Mouse (Mus musculus) CH12.LX (cell line): Measurements from ENCODE around the gene Nup153. TPM values are rescaled to one million over a fixed set of nuclear protein-coding genes. Genes with fewer than 3 reads are reported as not detected.

Source experiments
- DNase-seq: peaks from one replicate; pipeline ENCODE4 v3.0.0-alpha.2; 2013; ENCODE audit errors: extremely low read depth
- H3K27ac ChIP-seq: 2 replicates; pipeline ENCODE4 v1.5.1; 2012; ENCODE audit warnings: low read depth, mild to moderate bottlenecking, control low read depth, moderate library complexity; ENCODE audit not compliant: insufficient read depth
- H3K27me3 ChIP-seq: replicated peaks from 2 replicates; pipeline ENCODE3; 2012; ENCODE audit warnings: inconsistent platforms
- H3K36me3 ChIP-seq, 2 experiments: replicated peaks in 1 of 2; 2 replicates each; pipeline versions ENCODE3 to v1.6.1; 2012; ENCODE audit warnings: inconsistent platforms in 1 of 2, low read length in 1 of 2, mild to moderate bottlenecking in 1 of 2, mixed read lengths in 1 of 2, moderate library complexity in 1 of 2; ENCODE audit not compliant: control insufficient read depth in 1 of 2, insufficient read depth in 1 of 2
- H3K4me1 ChIP-seq, 2 experiments: 2 replicates each; pipeline ENCODE4 v1.6.1; 2012; ENCODE audit warnings: inconsistent platforms in 1 of 2, moderate library complexity in 1 of 2; ENCODE audit not compliant: insufficient read depth in 2 of 2, control insufficient read depth in 1 of 2
- H3K4me2 ChIP-seq: 2 replicates; pipeline ENCODE4 v1.6.1; 2012; ENCODE audit warnings: low read depth, mild to moderate bottlenecking, control low read depth; ENCODE audit not compliant: poor library complexity, insufficient read depth, severe bottlenecking
- H3K4me3 ChIP-seq, 3 experiments: fragments of 150-350 bp in 1 of 3; sonication (generic) in 1 of 3; replicated peaks in 1 of 3; 2 replicates each; pipeline versions ENCODE3 to v1.5.1; 2011 to 2012; ENCODE audit warnings: low read depth in 2 of 3, low read length in 2 of 3, mild to moderate bottlenecking in 2 of 3, moderate library complexity in 2 of 3, control low read depth in 1 of 3, improper control_type of control experiment in 1 of 3, inconsistent platforms in 1 of 3, mixed read lengths in 1 of 3; ENCODE audit not compliant: poor library complexity in 1 of 3
- H3K79me2 ChIP-seq: replicated peaks from 2 replicates; pipeline ENCODE4 v1.6.1; 2012; ENCODE audit warnings: mild to moderate bottlenecking, moderate library complexity; ENCODE audit not compliant: control insufficient read depth, poor library complexity, insufficient read depth, severe bottlenecking; ENCODE audit errors: extremely low read depth
- H3K9ac ChIP-seq: 2 replicates; pipeline ENCODE4 v1.6.1; 2012; ENCODE audit warnings: low read depth, mild to moderate bottlenecking, control low read depth, moderate library complexity; ENCODE audit not compliant: insufficient read depth
- H3K9me3 ChIP-seq: replicated peaks from 2 replicates; pipeline ENCODE3; 2012; ENCODE audit warnings: low read length, inconsistent platforms, mixed read lengths
- CHD2 ChIP-seq: IDR thresholded peaks from 2 replicates; pipeline ENCODE4 v1.6.1; 2011; ENCODE audit warnings: low read length, improper control_type of control experiment
- CTCF ChIP-seq, 2 experiments: IDR thresholded peaks in 1 of 2; conservative IDR thresholded peaks in 1 of 2; 2 replicates each; pipeline ENCODE4 v1.5.1; 2011 to 2012; ENCODE audit warnings: low read depth in 2 of 2, low read length in 2 of 2, improper control_type of control experiment in 1 of 2, inconsistent platforms in 1 of 2, mild to moderate bottlenecking in 1 of 2, moderate library complexity in 1 of 2
- E2F4 ChIP-seq: IDR thresholded peaks from 2 replicates; pipeline ENCODE4 v1.6.1; 2011; ENCODE audit warnings: low read depth, low read length, improper control_type of control experiment; ENCODE audit not compliant: insufficient replicate concordance
- ETS1 ChIP-seq: conservative IDR thresholded peaks from 2 replicates; pipeline ENCODE4 v1.6.1; 2012; ENCODE audit warnings: low read depth, mild to moderate bottlenecking, inconsistent platforms, low read length, improper control_type of control experiment, moderate library complexity
- JUN ChIP-seq: IDR thresholded peaks from 2 replicates; pipeline ENCODE4 v1.6.1; 2011; ENCODE audit warnings: low read depth, mild to moderate bottlenecking, low read length, improper control_type of control experiment, moderate library complexity; ENCODE audit not compliant: insufficient read depth
- JUND ChIP-seq: conservative IDR thresholded peaks from 2 replicates; pipeline ENCODE4 v1.6.1; 2011; ENCODE audit warnings: low read depth, low read length, improper control_type of control experiment
- MAFK ChIP-seq: IDR thresholded peaks from 2 replicates; pipeline ENCODE4 v1.6.1; 2011; ENCODE audit warnings: low read length, improper control_type of control experiment; ENCODE audit not compliant: insufficient replicate concordance
- MAX ChIP-seq: IDR thresholded peaks from 2 replicates; pipeline ENCODE4 v1.6.1; 2011; ENCODE audit warnings: low read length, improper control_type of control experiment
- MAZ ChIP-seq: IDR thresholded peaks from 2 replicates; pipeline ENCODE4 v1.6.1; 2012; ENCODE audit warnings: low read depth, mild to moderate bottlenecking, inconsistent platforms, low read length, improper control_type of control experiment, moderate library complexity
- PAX5 ChIP-seq: IDR thresholded peaks from 2 replicates; pipeline ENCODE4 v1.6.1; 2012; ENCODE audit warnings: low read length, inconsistent platforms, mixed read lengths
- POLR2A ChIP-seq: IDR thresholded peaks from 2 replicates; pipeline ENCODE4 v1.6.1; 2011; ENCODE audit warnings: low read depth, mild to moderate bottlenecking, improper control_type of control experiment, low read length
- POLR2AphosphoS2 ChIP-seq: IDR thresholded peaks from 2 replicates; pipeline ENCODE4 v1.6.1; 2011; ENCODE audit warnings: low read depth, low read length, improper control_type of control experiment
- RCOR1 ChIP-seq: conservative IDR thresholded peaks from 2 replicates; pipeline ENCODE4 v1.6.1; 2012; ENCODE audit warnings: low read depth, mild to moderate bottlenecking, inconsistent platforms, low read length, improper control_type of control experiment
- TBP ChIP-seq: conservative IDR thresholded peaks from 2 replicates; pipeline ENCODE4 v1.6.1; 2011; ENCODE audit warnings: low read depth, low read length, improper control_type of control experiment
- ZKSCAN1 ChIP-seq: IDR thresholded peaks from 2 replicates; pipeline ENCODE4 v1.6.1; 2012; ENCODE audit warnings: low read depth, inconsistent platforms, low read length, improper control_type of control experiment, borderline replicate concordance
- ZMIZ1 ChIP-seq: IDR thresholded peaks from 2 replicates; pipeline ENCODE4 v1.6.1; 2012; ENCODE audit warnings: low read depth, mild to moderate bottlenecking, inconsistent platforms, low read length, improper control_type of control experiment
- dilution Hi-C: fragments of 300-500 bp; cut with MboI; formaldehyde crosslinking; loops from 2 replicates; pipeline ENCODE4 v1.14.3; 2020; ENCODE audit warnings: low sequenced_read_pairs; ENCODE audit not compliant: extremely low pct_unique_long_range_greater_than_20kb, extremely low pct_ligation_motif_present
- in situ Hi-C: fragments of 300-500 bp; cut with MboI; formaldehyde crosslinking; loops from 3 replicates; pipeline ENCODE4 v1.14.3; 2019; ENCODE audit warnings: low sequenced_read_pairs, low pct_ligation_motif_present, low pct_unique_long_range_greater_than_20kb, mixed read lengths
- polyA plus RNA-seq: library from polyadenylated mRNA; unstranded; fragments of >175 nt; gene quantifications from 2 replicates; pipeline ENCODE4 v1.2.1, GENCODE M21; 2012; ENCODE audit warnings: low read depth; ENCODE audit not compliant: insufficient read length
- total RNA-seq, 2 experiments: library from RNA; depleted of rRNA; stranded (reverse); fragments of 300-350 nt in 1 of 2; fragments of >200 nt in 1 of 2; gene quantifications; 2 replicates each; pipeline ENCODE4 v1.2.3; 2012 to 2014

The Nup153 gene
- total and polyA plus RNA-seq, 3 experiments, result 60.6 to 118 (median 91.5) TPM

GRCm38 (mm10) chr13:46735219-46735807 lies 7.6 kb upstream of the Nup153 start:
- no peak for DNase-seq
- H3K79me2 ChIP-seq, result no peaks in the 10 kb centered on the region
- dilution Hi-C loops (no loop called here), in situ Hi-C loops (no loop called here)
- TF ChIP-seq MAFK, result no peak
- TF ChIP-seq POLR2AphosphoS2, result no peak
- no peak for TF ChIP-seq JUND
- no peak for TF ChIP-seq E2F4
- TF ChIP-seq MAZ, result no peak
- peak overlapping the region; percentile 41 for H3K9ac ChIP-seq
- no peak overlapping the region for H3K27ac ChIP-seq
- H3K36me3 ChIP-seq, result no peaks in the 10 kb centered on the region
- H3K9me3 ChIP-seq, result no peaks in the 10 kb centered on the region
- peak overlapping the region; percentile 60 for H3K4me2 ChIP-seq
- H3K4me1 ChIP-seq, result peaks cover 4 to 19% of the 10 kb centered on the region in 2 experiments; a peak in 2 of 4 replicates
- peak overlapping the region; percentile 62 to 66 (median 66) for H3K4me3 ChIP-seq
- no peaks in the 10 kb centered on the region for H3K27me3 ChIP-seq

GRCm38 (mm10) chr13:46729998-46730397 lies 2.3 kb upstream of the Nup153 start:
- Histone ChIP-seq H3K27me3 (no peaks in the 10 kb centered on the region), H3K9ac (no peak overlapping the region), H3K27ac (no peak overlapping the region), H3K4me3 (no peak overlapping the region), H3K9me3 (no peaks in the 10 kb centered on the region), H3K4me2 (no peak overlapping the region), H3K36me3 (no peaks in the 10 kb centered on the region), H3K79me2 (peaks cover 22% of the 10 kb centered on the region)
- dilution Hi-C loops (no loop called here), in situ Hi-C loops (no loop called here)
- no peak for DNase-seq
- TF ChIP-seq TBP (no peak), POLR2AphosphoS2 (no peak), RCOR1 (no peak), ETS1 (no peak), JUN (no peak), PAX5 (no peak), MAX (no peak), POLR2A (no peak), MAZ (no peak), CHD2 (no peak), CTCF (conservative IDR thresholded peaks at IDR 0.05 in 1 of 2, IDR thresholded peaks at IDR 0.05 in 1 of 2; ENCODE audit: low read depth in 2 of 2, low read length in 2 of 2) (no peak), ZMIZ1 (no peak), ZKSCAN1 (no peak)
- TF ChIP-seq, all 38 proteins: peak for 0
- H3K4me1 ChIP-seq, result peaks cover 0 to 7% of the 10 kb centered on the region in 2 experiments; a peak in 1 of 4 replicates
